Mouse (Mus musculus): ENCODE results near the gene Rab11fip4. TPM values are rescaled to one million over a fixed set of nuclear protein-coding genes. Genes with fewer than 3 reads are reported as not detected.

Rab11fip4 gene
- total and polyA plus RNA-seq, 2 experiments from 2014 or later = 21.7 to 80.9 TPM

DNA sequence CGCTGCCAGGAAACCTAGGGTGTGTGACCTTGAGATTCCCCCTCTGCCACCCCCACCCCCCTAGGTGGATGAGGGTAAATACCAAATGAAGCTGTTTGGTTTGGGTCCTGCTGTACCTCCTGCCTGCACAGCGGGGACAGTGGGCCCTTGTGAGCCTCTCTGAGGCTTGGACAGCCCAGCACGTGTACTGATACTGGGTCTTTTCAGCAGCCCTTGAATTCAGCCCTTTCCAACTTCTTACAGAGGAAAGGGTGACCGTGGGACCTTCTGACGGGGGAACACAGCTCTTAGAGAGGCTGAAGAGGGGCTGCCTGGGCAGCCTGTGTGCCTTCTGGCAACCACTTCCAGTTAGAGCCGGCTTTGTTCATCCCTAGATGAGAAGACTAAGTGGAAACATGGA, 85.0 kb downstream of the Rab11fip4 start:
- DNase-seq = no peak
- Histone ChIP-seq H3K4me2 (ENCODE audit: low read depth) (no peak overlapping the region), H3K27me3 (ENCODE audit: insufficient read depth, low read length) (no peaks in the 10 kb centered on the region), H3K4me3 (ENCODE audit: low read depth, low read length) (no peak overlapping the region), H3K27ac (ENCODE audit: low read depth, low read length) (no peak overlapping the region), H3K4me1 (ENCODE audit: insufficient read depth) (no peaks in the 10 kb centered on the region), H3K36me3 (ENCODE audit: insufficient read depth) (0 out of 2 replicates have a peak, but pooled peaks cover under 1% of the 10 kb centered on the region), H3K9ac (no peak overlapping the region), H3K9me3 (ENCODE audit: low read length) (no peaks in the 10 kb centered on the region)
- ATAC-seq = peak; percentile 51
- WGBS = 60% methylated on average over 6 of the region's 6 CpGs
- no peak for TF ChIP-seq CTCF (IDR thresholded peaks at IDR 0.05; ENCODE audit: low read depth)

DNA sequence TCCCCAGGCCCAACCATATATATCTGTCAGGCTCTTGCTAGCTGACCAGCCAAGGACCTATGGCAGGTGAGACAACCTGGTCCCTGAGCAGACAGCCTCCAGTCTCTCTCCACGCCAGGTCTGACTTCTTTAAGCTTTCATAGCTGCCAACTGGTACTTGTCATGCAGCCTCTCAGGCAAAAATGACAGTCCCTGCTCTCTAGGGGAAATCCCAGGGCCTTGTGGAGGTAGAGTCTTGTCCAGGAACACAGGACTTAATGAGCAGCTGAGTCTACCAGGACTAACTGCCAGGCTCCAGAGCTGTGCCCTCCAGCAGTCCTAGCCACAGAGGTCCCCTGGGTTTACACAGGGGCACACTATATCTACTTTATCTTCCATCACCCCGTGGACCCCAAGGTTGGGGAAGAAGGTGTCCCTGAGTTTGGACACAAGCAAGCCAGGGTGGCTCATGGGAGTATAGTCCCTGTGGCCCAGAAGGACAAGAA, 85.5 kb downstream of the Rab11fip4 start:
- H3K4me2 ChIP-seq (ENCODE audit: low read depth) = no peak overlapping the region
- no peaks in the 10 kb centered on the region for H3K4me1 ChIP-seq (ENCODE audit: insufficient read depth)
- 0 out of 2 replicates have a peak, but pooled peaks cover 2% of the 10 kb centered on the region for H3K36me3 ChIP-seq (ENCODE audit: insufficient read depth)
- H3K27ac ChIP-seq (ENCODE audit: low read depth, low read length) = no peak overlapping the region
- H3K27me3 ChIP-seq (ENCODE audit: insufficient read depth, low read length) = no peaks in the 10 kb centered on the region
- H3K9ac ChIP-seq = no peak overlapping the region
- no peak for TF ChIP-seq CTCF (IDR thresholded peaks at IDR 0.05; ENCODE audit: low read depth)
- 83% methylated on average over 2 of the region's 2 CpGs for WGBS
- no peaks in the 10 kb centered on the region for H3K9me3 ChIP-seq (ENCODE audit: low read length)
- DNase-seq (no peak), ATAC-seq (no peak)
- no peak overlapping the region for H3K4me3 ChIP-seq (ENCODE audit: low read depth, low read length)

DNA sequence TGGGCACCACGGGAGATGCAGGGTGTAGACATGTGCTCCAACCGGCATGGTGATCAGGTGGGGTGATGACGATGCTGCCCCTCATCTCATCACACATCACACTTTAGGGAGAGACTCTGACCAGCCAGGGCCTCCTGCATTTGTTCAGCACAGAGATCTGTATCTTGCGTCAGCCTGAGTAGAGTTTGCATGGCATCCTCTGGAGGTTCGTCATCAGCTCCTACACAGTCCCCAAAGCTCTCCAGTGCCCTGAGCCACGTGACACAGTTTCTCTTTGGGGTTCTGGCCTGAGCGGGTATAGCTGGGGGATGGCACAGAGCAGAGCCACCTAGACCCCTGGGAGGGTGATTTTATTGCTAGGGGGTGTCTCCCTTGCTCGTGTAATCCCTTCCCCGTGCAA, 86.4 kb downstream of the Rab11fip4 start:
- no peak for TF ChIP-seq CTCF (IDR thresholded peaks at IDR 0.05; ENCODE audit: low read depth)
- 87% methylated on average over 9 of the region's 9 CpGs for WGBS
- DNase-seq (no peak), ATAC-seq (no peak)
- Histone ChIP-seq H3K36me3 (ENCODE audit: insufficient read depth) (0 out of 2 replicates have a peak, but pooled peaks cover 2% of the 10 kb centered on the region), H3K4me2 (ENCODE audit: low read depth) (no peak overlapping the region), H3K27ac (ENCODE audit: low read depth, low read length) (no peak overlapping the region), H3K9me3 (ENCODE audit: low read length) (no peaks in the 10 kb centered on the region), H3K27me3 (ENCODE audit: insufficient read depth, low read length) (no peaks in the 10 kb centered on the region), H3K4me1 (ENCODE audit: insufficient read depth) (no peaks in the 10 kb centered on the region), H3K9ac (no peak overlapping the region), H3K4me3 (ENCODE audit: low read depth, low read length) (no peak overlapping the region)

DNA sequence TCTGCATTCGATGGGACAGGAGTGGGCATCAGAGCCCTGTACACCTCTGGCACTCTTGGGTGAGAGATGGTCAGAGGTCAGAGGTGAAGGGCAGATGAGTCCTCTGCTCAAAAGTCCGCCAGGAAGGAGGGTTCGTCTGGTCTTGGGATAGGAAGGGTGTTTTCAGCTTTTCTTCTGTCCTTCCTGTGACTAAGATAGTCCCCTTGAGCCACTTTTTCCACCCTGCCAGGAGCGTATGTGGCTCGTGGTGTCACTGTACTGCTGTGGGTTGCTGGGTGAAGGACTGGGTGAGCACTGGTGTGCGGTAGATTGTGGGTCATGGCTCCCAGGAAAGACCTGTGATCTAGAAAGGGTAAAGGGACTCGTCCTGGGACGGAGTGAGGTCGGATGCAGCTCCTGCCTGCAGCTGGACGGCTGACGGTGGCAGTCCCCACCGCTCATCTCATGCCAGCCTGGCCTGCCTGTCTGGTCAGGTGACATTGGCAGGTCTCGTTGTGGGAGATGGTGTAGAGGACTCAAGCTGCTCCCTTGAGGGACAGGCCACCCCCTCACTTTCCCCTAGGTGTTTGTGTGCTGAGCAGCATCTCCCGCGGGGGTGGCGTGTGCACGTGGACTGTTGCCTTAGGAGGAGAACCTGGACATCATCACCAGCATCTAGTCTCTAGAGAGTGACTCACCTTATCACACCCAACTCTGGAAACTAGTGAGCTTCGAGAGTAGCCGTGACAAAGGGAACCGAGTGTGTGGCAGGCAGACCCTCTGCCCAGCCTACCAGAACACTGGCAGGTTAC, 87.5 kb downstream of the Rab11fip4 start:
- Histone ChIP-seq H3K27ac (ENCODE audit: low read depth, low read length) (no peak overlapping the region), H3K9ac (no peak overlapping the region), H3K4me3 (ENCODE audit: low read depth, low read length) (no peak overlapping the region), H3K36me3 (ENCODE audit: insufficient read depth) (peaks cover 2% of the 10 kb centered on the region; the same call in 1 of the 2 replicates), H3K27me3 (ENCODE audit: insufficient read depth, low read length) (no peaks in the 10 kb centered on the region), H3K4me2 (ENCODE audit: low read depth) (no peak overlapping the region), H3K9me3 (ENCODE audit: low read length) (no peaks in the 10 kb centered on the region), H3K4me1 (ENCODE audit: insufficient read depth) (no peaks in the 10 kb centered on the region)
- no peak for ATAC-seq
- no peak for DNase-seq
- no peak for TF ChIP-seq CTCF (IDR thresholded peaks at IDR 0.05; ENCODE audit: low read depth)
- 90% methylated on average over 20 of the region's 20 CpGs for WGBS

DNA sequence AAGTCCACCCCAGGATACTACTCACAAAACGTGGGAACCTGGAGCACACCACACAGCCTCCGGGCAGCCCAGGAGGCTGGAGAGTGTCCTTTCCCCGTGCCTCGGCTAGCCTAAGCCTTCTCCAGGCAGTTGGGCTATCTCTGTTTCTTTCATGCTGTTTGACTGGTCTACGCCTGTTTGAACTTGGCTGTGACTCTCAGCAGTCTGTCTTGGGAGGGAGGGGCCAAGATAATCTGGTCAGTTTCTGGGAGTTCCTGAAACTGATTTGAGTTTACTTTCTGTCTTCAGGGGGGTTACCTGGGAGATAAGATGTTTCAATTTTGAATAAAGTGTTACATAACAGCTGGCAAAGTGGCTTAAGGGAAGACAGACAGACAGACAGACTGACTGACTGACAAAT, 88.9 kb downstream of the Rab11fip4 start:
- TF ChIP-seq CTCF (IDR thresholded peaks at IDR 0.05; ENCODE audit: low read depth) = no peak
- H3K27me3 ChIP-seq (ENCODE audit: insufficient read depth, low read length) = no peaks in the 10 kb centered on the region
- no peaks in the 10 kb centered on the region for H3K4me1 ChIP-seq (ENCODE audit: insufficient read depth)
- H3K4me2 ChIP-seq (ENCODE audit: low read depth) = no peak overlapping the region
- ATAC-seq (no peak), DNase-seq (no peak)
- H3K9ac ChIP-seq = no peak overlapping the region
- 80% methylated on average over 5 of the region's 5 CpGs for WGBS
- no peak overlapping the region for H3K27ac ChIP-seq (ENCODE audit: low read depth, low read length)
- H3K4me3 ChIP-seq (ENCODE audit: low read depth, low read length) = no peak overlapping the region
- H3K9me3 ChIP-seq (ENCODE audit: low read length) = no peaks in the 10 kb centered on the region
- H3K36me3 ChIP-seq (ENCODE audit: insufficient read depth) = peaks cover 3% of the 10 kb centered on the region

DNA sequence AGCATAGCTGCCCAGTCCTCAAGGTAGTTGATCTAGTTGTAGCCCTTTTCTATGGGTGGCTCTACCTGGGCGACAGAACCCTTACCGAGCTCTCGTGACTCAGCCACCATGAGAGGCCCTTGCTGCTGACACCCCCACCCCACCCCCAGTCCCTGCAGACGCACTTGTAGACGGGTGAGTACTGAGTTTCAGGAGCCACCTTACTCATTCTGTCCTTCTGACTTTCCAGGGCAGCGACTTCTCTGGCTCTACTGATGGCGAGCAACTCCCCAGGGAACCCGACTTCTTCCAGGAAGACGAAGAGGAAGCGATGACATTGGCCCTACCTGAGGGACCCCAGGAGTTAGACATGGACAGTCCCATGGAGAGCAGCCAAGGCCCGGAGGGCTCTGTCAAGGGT, 89.5 kb downstream of the Rab11fip4 start:
- Histone ChIP-seq H3K4me3 (ENCODE audit: low read depth, low read length) (no peak overlapping the region), H3K9ac (no peak overlapping the region), H3K27ac (ENCODE audit: low read depth, low read length) (no peak overlapping the region), H3K4me1 (ENCODE audit: insufficient read depth) (no peaks in the 10 kb centered on the region), H3K9me3 (ENCODE audit: low read length) (no peaks in the 10 kb centered on the region), H3K27me3 (ENCODE audit: insufficient read depth, low read length) (no peaks in the 10 kb centered on the region), H3K4me2 (ENCODE audit: low read depth) (no peak overlapping the region), H3K36me3 (ENCODE audit: insufficient read depth) (peaks cover 10% of the 10 kb centered on the region)
- DNase-seq = no peak
- TF ChIP-seq CTCF (IDR thresholded peaks at IDR 0.05; ENCODE audit: low read depth) = no peak
- no peak for ATAC-seq
- WGBS = 90% methylated on average over 11 of the region's 11 CpGs

DNA sequence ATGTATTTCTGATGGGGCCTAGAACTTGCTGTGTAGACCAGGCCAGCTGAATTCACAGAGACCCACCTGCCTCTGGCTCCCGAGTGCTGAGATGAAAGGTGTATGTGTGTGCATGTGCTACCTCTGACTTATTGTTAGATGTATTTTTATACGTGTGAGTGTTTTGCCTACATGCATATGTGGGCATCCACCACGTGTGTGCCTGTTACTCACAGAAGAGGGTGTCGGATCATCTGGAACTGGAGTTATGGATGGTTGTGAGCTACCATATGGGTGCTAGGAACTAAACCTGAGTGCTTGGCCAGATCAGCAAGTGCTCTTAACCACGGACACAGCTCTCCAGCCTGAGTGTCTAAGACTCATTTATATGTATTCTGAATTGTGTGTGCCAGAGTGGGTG, 90.2 kb downstream of the Rab11fip4 start:
- no peak overlapping the region for H3K9ac ChIP-seq
- H3K4me1 ChIP-seq (ENCODE audit: insufficient read depth) = no peaks in the 10 kb centered on the region
- DNase-seq (no peak), ATAC-seq (no peak)
- peaks cover 16% of the 10 kb centered on the region for H3K36me3 ChIP-seq (ENCODE audit: insufficient read depth)
- no peaks in the 10 kb centered on the region for H3K9me3 ChIP-seq (ENCODE audit: low read length)
- H3K27ac ChIP-seq (ENCODE audit: low read depth, low read length) = no peak overlapping the region
- no peak for TF ChIP-seq CTCF (IDR thresholded peaks at IDR 0.05; ENCODE audit: low read depth)
- H3K4me3 ChIP-seq (ENCODE audit: low read depth, low read length) = no peak overlapping the region
- H3K27me3 ChIP-seq (ENCODE audit: insufficient read depth, low read length) = no peaks in the 10 kb centered on the region
- H3K4me2 ChIP-seq (ENCODE audit: low read depth) = no peak overlapping the region
- 78% methylated on average over 5 of the region's 5 CpGs for WGBS
